Mouse (Mus musculus): ENCODE data around the gene Shox2. TPM values are rescaled to one million over a fixed set of nuclear protein-coding genes. Genes with fewer than 3 reads are reported as not detected.

Gene Shox2
- polyA plus RNA-seq, 1 experiment from 2014 or later = 0.44 TPM

GRCm38 (mm10) chr3:66922436-66922835 lies 59.1 kb downstream of the Shox2 start:
- H3K4me2 ChIP-seq (replicated peaks) = no peak overlapping the region
- 74% methylated on average over 3 of the region's 3 CpGs for WGBS

More at GRCm38 (mm10) chr3:66922436-66922835, 59.1 kb downstream of the Shox2 start:
- H3K9ac ChIP-seq = no peak overlapping the region
- no peak overlapping the region for H3K27ac ChIP-seq
- H3K9me3 ChIP-seq = no peaks in the 10 kb centered on the region
- no peaks in the 10 kb centered on the region for H3K27me3 ChIP-seq (replicated peaks)
- H3K4me1 ChIP-seq (replicated peaks) = no peaks in the 10 kb centered on the region
- no peaks in the 10 kb centered on the region for H3K36me3 ChIP-seq
- no peak for ATAC-seq
- H3K4me3 ChIP-seq (replicated peaks) = no peak overlapping the region

Other genes with a start within 250 kb of the Shox2 start
- gene Rsrc1, start 381 bp downstream of the Shox2 start, polyA plus RNA-seq (2015; fragmentation: Nextera tagmentation; extraction: Ambion mirVana) = 22.1 and 23.6 TPM in 2 replicates